Mouse (Mus musculus): ENCODE data around the gene Marc1.

Gene Marc1

GRCm38 (mm10) chr1:184822678-184823077 lies 11.6 kb upstream of the Marc1 start:
- peak; percentile 39 for DNase-seq (ENCODE audit: low spot score)

GRCm38 (mm10) chr1:184817768-184818167 lies 6.7 kb upstream of the Marc1 start:
- DNase-seq (ENCODE audit: low spot score), result no peak

GRCm38 (mm10) chr1:184811716-184812250 lies 670 bp upstream of the Marc1 start:
- no peak for DNase-seq (ENCODE audit: low spot score)

- no peak for DNase-seq (ENCODE audit: low spot score)
Measured at GRCm38 (mm10) chr1:184809578-184810001, 1.5 kb downstream of the Marc1 start.

GRCm38 (mm10) chr1:184808418-184809012 lies 2.6 kb downstream of the Marc1 start:
- DNase-seq (ENCODE audit: low spot score), result no peak

GRCm38 (mm10) chr1:184807627-184808417 lies 3.3 kb downstream of the Marc1 start:
- peak; percentile 21 for DNase-seq (ENCODE audit: low spot score)

GRCm38 (mm10) chr1:184807123-184807522 lies 4.0 kb downstream of the Marc1 start:
- no peak for DNase-seq (ENCODE audit: low spot score)

GRCm38 (mm10) chr1:184805749-184806148 lies 5.4 kb downstream of the Marc1 start:
- no peak for DNase-seq (ENCODE audit: low spot score)

GRCm38 (mm10) chr1:184793163-184793876 lies 17.8 kb downstream of the Marc1 start:
- DNase-seq (ENCODE audit: low spot score), result peak; percentile 20

GRCm38 (mm10) chr1:184791109-184791508 lies 20.0 kb downstream of the Marc1 start:
- DNase-seq (ENCODE audit: low spot score), result peak; percentile 18

GRCm38 (mm10) chr1:184786376-184787151 lies 24.5 kb downstream of the Marc1 start:
- DNase-seq (ENCODE audit: low spot score), result no peak

- no peak for DNase-seq (ENCODE audit: low spot score)
Measured at GRCm38 (mm10) chr1:184783641-184784040, 27.5 kb downstream of the Marc1 start.

GRCm38 (mm10) chr1:184782161-184782513 lies 29.0 kb downstream of the Marc1 start:
- DNase-seq (ENCODE audit: low spot score), result no peak

GRCm38 (mm10) chr1:184781286-184782160 lies 29.6 kb downstream of the Marc1 start:
- no peak for DNase-seq (ENCODE audit: low spot score)

GRCm38 (mm10) chr1:184778157-184778556 lies 33.0 kb downstream of the Marc1 start:
- DNase-seq (ENCODE audit: low spot score), result no peak

GRCm38 (mm10) chr1:184777061-184777795 lies 33.9 kb downstream of the Marc1 start:
- DNase-seq (ENCODE audit: low spot score), result no peak

GRCm38 (mm10) chr1:184775289-184775688 lies 35.8 kb downstream of the Marc1 start:
- no peak for DNase-seq (ENCODE audit: low spot score)

GRCm38 (mm10) chr1:184771891-184772249 lies 39.2 kb downstream of the Marc1 start:
- no peak for DNase-seq (ENCODE audit: low spot score)

GRCm38 (mm10) chr1:184771202-184771890 lies 39.8 kb downstream of the Marc1 start:
- DNase-seq (ENCODE audit: low spot score), result peak; percentile 66

- no peak for DNase-seq (ENCODE audit: low spot score)
Measured at GRCm38 (mm10) chr1:184763866-184764265, 47.2 kb downstream of the Marc1 start.
